Mouse (Mus musculus): ENCODE measurements around the gene Ext2. TPM values are rescaled to one million over a fixed set of nuclear protein-coding genes. Genes with fewer than 3 reads are reported as not detected.

Gene Ext2
- polyA plus RNA-seq, 2 experiments, result 80.7 to 115 TPM

- Histone ChIP-seq H3K27ac (replicated peaks; ENCODE audit: low read depth, low read length) (no peak overlapping the region), H3K9me3 (ENCODE audit: control insufficient read depth, low read length) (no peaks in the 10 kb centered on the region), H3K36me3 (ENCODE audit: control insufficient read depth, insufficient read depth, low read length) (peaks cover 8% of the 10 kb centered on the region), H3K4me2 (replicated peaks; ENCODE audit: low read depth, low read length, severe bottlenecking) (no peak overlapping the region), H3K9ac (ENCODE audit: low read depth, low read length, severe bottlenecking) (no peak overlapping the region), H3K4me3 (replicated peaks; ENCODE audit: low read length) (no peak overlapping the region), H3K4me1 (ENCODE audit: control insufficient read depth, insufficient read depth, low read length) (peaks cover 26% of the 10 kb centered on the region), H3K27me3 (ENCODE audit: control insufficient read depth, insufficient read depth, low read length) (0 out of 2 replicates have a peak, but pooled peaks cover 4% of the 10 kb centered on the region)
- ATAC-seq (ENCODE audit: low FRiP score, low read depth) (no peak), DNase-seq (ENCODE audit: low spot score) (no peak)
- TF ChIP-seq POLR2A (IDR thresholded peaks at IDR 0.05; ENCODE audit: borderline replicate concordance, extremely low read depth, insufficient read depth, insufficient read length), result no peak
- 49% methylated on average over 4 of the region's 4 CpGs for WGBS
Measured at GRCm38 (mm10) chr2:93782156-93782555, 40.2 kb downstream of the Ext2 start.

DNA sequence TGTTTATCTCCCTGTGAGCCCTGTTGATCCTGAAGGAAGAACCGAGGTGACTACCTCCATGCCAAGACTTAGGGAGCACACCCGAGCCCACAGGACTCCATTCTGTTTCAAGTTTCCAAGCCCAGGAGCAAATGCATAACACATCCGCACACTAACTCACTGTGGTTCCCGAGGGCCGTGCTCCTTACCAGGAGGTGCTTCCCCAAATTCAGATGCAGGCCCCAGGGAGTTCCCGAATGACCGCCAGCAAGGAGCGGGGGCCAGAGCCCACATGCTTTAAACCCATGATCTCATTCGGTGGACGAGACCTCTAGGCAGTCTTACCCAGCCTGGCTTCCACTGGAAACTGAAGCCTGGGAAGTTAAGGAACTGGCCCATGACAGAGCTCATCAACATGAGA, 41.8 kb downstream of the Ext2 start:
- no peak overlapping the region for H3K4me3 ChIP-seq (replicated peaks; ENCODE audit: low read length)
- H3K27ac ChIP-seq (replicated peaks; ENCODE audit: low read depth, low read length), result no peak overlapping the region
- TF ChIP-seq POLR2A (IDR thresholded peaks at IDR 0.05; ENCODE audit: borderline replicate concordance, extremely low read depth, insufficient read depth, insufficient read length), result no peak
- H3K36me3 ChIP-seq (ENCODE audit: control insufficient read depth, insufficient read depth, low read length), result peaks cover 5% of the 10 kb centered on the region; the same call in 1 of the 2 replicates
- ATAC-seq (ENCODE audit: low FRiP score, low read depth), result no peak
- no peaks in the 10 kb centered on the region for H3K9me3 ChIP-seq (ENCODE audit: control insufficient read depth, low read length)
- H3K27me3 ChIP-seq (ENCODE audit: control insufficient read depth, insufficient read depth, low read length), result 0 out of 2 replicates have a peak, but pooled peaks cover 4% of the 10 kb centered on the region
- H3K9ac ChIP-seq (ENCODE audit: low read depth, low read length, severe bottlenecking), result no peak overlapping the region
- no peak for DNase-seq (ENCODE audit: low spot score)
- no peak overlapping the region for H3K4me2 ChIP-seq (replicated peaks; ENCODE audit: low read depth, low read length, severe bottlenecking)
- H3K4me1 ChIP-seq (ENCODE audit: control insufficient read depth, insufficient read depth, low read length), result peaks cover 35% of the 10 kb centered on the region
- 44% methylated on average over 10 of the region's 10 CpGs for WGBS

DNA sequence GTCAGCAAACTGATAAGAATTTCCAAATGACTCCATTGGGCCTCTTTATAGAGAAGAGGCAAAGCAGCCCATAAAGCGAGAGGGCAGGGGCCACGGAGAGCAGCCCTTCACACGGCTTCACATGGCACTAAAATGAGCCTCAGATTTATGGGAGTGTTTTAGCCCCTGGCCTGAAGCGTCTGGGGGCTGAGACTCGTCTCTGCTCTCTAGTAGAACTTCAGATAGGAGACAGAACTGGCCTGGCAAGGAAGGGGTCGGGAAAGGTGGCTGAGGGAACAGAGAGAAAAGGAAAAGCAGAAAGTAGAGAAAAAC, 42.5 kb downstream of the Ext2 start:
- H3K36me3 ChIP-seq (ENCODE audit: control insufficient read depth, insufficient read depth, low read length), result peaks cover 5% of the 10 kb centered on the region; the same call in 1 of the 2 replicates
- H3K27ac ChIP-seq (replicated peaks; ENCODE audit: low read depth, low read length), result no peak overlapping the region
- H3K4me2 ChIP-seq (replicated peaks; ENCODE audit: low read depth, low read length, severe bottlenecking), result peak overlapping the region; percentile 7; the same call in 1 of the 2 replicates
- ATAC-seq (ENCODE audit: low FRiP score, low read depth), result 0 out of 2 replicates have a peak, but pooled peaks have one; percentile 23
- no peak overlapping the region for H3K9ac ChIP-seq (ENCODE audit: low read depth, low read length, severe bottlenecking)
- 0 out of 2 replicates have a peak, but pooled peaks cover 5% of the 10 kb centered on the region for H3K27me3 ChIP-seq (ENCODE audit: control insufficient read depth, insufficient read depth, low read length)
- DNase-seq (ENCODE audit: low spot score), result no peak
- no peak overlapping the region for H3K4me3 ChIP-seq (replicated peaks; ENCODE audit: low read length)
- no peak for TF ChIP-seq POLR2A (IDR thresholded peaks at IDR 0.05; ENCODE audit: borderline replicate concordance, extremely low read depth, insufficient read depth, insufficient read length)
- peaks cover 41% of the 10 kb centered on the region for H3K4me1 ChIP-seq (ENCODE audit: control insufficient read depth, insufficient read depth, low read length)
- 10% methylated on average over 6 of the region's 6 CpGs for WGBS
- H3K9me3 ChIP-seq (ENCODE audit: control insufficient read depth, low read length), result no peaks in the 10 kb centered on the region

DNA sequence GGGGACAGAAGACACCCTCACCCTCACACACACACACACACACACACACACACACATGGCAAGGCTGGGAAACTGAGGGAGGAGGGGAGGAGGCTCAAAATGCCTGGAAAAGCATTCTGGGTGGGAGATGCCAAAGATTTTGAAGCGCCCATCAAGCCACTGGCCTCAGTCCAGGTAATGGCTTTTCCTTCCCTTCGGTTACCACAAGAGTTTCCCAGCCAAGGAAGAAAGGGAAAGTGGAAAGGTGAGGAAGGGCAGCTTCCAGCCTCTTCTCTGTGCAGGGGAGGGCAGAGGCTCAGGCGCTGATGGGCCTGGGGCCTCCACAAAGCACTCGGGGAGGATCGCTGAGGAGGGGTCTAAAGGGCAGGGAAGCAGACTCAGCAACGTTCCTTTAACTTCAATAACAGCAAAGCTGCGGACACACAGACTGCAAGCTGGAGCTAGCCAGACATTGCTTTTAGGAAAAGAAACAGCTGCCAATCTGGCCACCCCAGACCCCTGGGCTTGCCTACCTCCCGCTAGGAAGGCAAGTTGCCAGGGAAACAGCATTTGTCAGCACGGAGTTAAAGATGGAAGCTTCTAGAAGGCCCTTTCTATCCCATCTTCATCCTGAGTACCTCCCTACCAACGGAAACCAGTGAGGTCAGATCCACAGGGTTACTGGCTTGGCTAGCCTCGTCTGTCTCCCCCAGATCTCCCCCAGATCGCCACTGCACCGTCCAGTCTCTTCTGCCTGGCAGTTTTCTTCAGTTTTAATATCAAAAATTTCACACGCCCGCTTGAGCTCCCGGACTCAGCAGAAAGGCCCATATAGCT, 43.1 kb downstream of the Ext2 start:
- H3K27ac ChIP-seq (replicated peaks; ENCODE audit: low read depth, low read length), result no peak overlapping the region
- peak; percentile 30 for DNase-seq (ENCODE audit: low spot score)
- peaks cover 46% of the 10 kb centered on the region for H3K4me1 ChIP-seq (ENCODE audit: control insufficient read depth, insufficient read depth, low read length)
- no peak overlapping the region for H3K9ac ChIP-seq (ENCODE audit: low read depth, low read length, severe bottlenecking)
- TF ChIP-seq POLR2A (IDR thresholded peaks at IDR 0.05; ENCODE audit: borderline replicate concordance, extremely low read depth, insufficient read depth, insufficient read length), result no peak
- H3K4me3 ChIP-seq (replicated peaks; ENCODE audit: low read length), result no peak overlapping the region
- 19% methylated on average over 16 of the region's 16 CpGs for WGBS
- no peak for ATAC-seq (ENCODE audit: low FRiP score, low read depth)
- H3K27me3 ChIP-seq (ENCODE audit: control insufficient read depth, insufficient read depth, low read length), result 0 out of 2 replicates have a peak, but pooled peaks cover 7% of the 10 kb centered on the region
- H3K4me2 ChIP-seq (replicated peaks; ENCODE audit: low read depth, low read length, severe bottlenecking), result peak overlapping the region; percentile 7; the same call in 1 of the 2 replicates
- no peaks in the 10 kb centered on the region for H3K9me3 ChIP-seq (ENCODE audit: control insufficient read depth, low read length)
- H3K36me3 ChIP-seq (ENCODE audit: control insufficient read depth, insufficient read depth, low read length), result peaks cover 5% of the 10 kb centered on the region; the same call in 1 of the 2 replicates

DNA sequence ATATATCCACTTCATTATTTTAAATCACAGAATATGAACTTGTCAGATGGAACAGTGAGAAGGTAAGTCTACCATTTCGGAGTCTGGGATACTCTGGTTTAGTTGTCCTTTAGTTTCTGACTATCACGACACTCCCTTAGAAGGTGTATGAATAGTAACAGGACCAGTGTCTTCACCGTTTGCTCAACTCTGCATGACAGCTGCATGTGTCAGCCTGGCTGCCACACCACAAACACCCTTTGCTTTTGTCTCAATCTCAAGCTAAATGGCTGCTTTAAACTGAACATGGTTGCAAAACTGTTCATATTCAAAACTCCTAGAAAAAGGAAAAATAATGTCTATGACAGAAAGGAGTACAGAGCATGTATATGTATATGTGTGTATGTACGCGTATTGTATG, 43.8 kb downstream of the Ext2 start:
- H3K4me2 ChIP-seq (replicated peaks; ENCODE audit: low read depth, low read length, severe bottlenecking), result no peak overlapping the region
- H3K4me1 ChIP-seq (ENCODE audit: control insufficient read depth, insufficient read depth, low read length), result peaks cover 46% of the 10 kb centered on the region
- H3K27me3 ChIP-seq (ENCODE audit: control insufficient read depth, insufficient read depth, low read length), result 0 out of 2 replicates have a peak, but pooled peaks cover 7% of the 10 kb centered on the region
- 89% methylated on average over 5 of the region's 5 CpGs for WGBS
- H3K36me3 ChIP-seq (ENCODE audit: control insufficient read depth, insufficient read depth, low read length), result no peaks in the 10 kb centered on the region
- no peak overlapping the region for H3K4me3 ChIP-seq (replicated peaks; ENCODE audit: low read length)
- H3K9me3 ChIP-seq (ENCODE audit: control insufficient read depth, low read length), result no peaks in the 10 kb centered on the region
- TF ChIP-seq POLR2A (IDR thresholded peaks at IDR 0.05; ENCODE audit: borderline replicate concordance, extremely low read depth, insufficient read depth, insufficient read length), result no peak
- DNase-seq (ENCODE audit: low spot score) (no peak), ATAC-seq (ENCODE audit: low FRiP score, low read depth) (no peak)
- H3K9ac ChIP-seq (ENCODE audit: low read depth, low read length, severe bottlenecking), result no peak overlapping the region
- H3K27ac ChIP-seq (replicated peaks; ENCODE audit: low read depth, low read length), result no peak overlapping the region

Data from limb, embryonic 14.5 days (tissue).